Mouse (Mus musculus) lung, postnatal 14 days (tissue): Measurements from ENCODE around the gene Sbp.
A peak's percentile ranks its signal among the peaks of the same experiment; 100 is the strongest.

Experiments
- DNase-seq: peaks from one replicate; pipeline ENCODE4 v3.0.0; 2021

Sbp gene

GRCm38 (mm10) chr17:23992789-23993553 is 51.5 kb downstream of the Sbp start:
- no peak for DNase-seq

GRCm38 (mm10) chr17:23993559-23994428 is 52.3 kb downstream of the Sbp start:
- peak; percentile 97 for DNase-seq

- no peak for DNase-seq
These were observed 53.2 kb downstream of the Sbp start for GRCm38 (mm10) chr17:23994667-23995066.
